Mouse (Mus musculus): Measurements from ENCODE around the gene Slc25a3.

DNA sequence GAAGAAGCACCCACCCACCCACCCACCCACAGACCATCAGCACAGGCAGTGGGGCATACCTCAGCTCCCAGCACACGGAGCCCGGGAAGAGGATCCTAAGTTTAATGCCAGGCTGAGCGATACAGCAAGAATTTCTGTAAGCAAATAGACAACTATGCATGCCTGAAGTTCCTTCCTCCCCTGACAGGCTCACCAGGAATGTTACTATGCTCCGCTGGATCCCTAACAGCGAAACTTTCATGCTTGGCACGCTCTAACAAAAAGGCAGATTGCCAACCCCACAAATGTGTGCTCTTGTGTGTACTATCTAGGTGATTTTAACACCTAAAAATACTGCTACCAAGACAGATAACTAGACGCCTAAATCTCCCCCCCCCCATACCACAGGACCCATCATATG is 43.5 kb upstream of the Slc25a3 start:
- no peak for TF ChIP-seq CTCF (IDR thresholded peaks at IDR 0.05; ENCODE audit: low read depth, low read length)
- no peak for TF ChIP-seq POLR2A (IDR thresholded peaks at IDR 0.05; ENCODE audit: extremely low read depth, insufficient read depth, low read length)
